Mouse (Mus musculus): ENCODE results near the gene Pamr1. TPM values are rescaled to one million over a fixed set of nuclear protein-coding genes. Genes with fewer than 3 reads are reported as not detected.

The Pamr1 gene
- total RNA-seq, 1 experiment from 2014 or later, result 0.58 TPM

- no peak for ATAC-seq (ENCODE audit: extremely low read depth, insufficient number of reproducible peaks, low FRiP score, poor library complexity, severe bottlenecking)
These were observed 44.7 kb downstream of the Pamr1 start for GRCm38 (mm10) chr2:102594535-102594934.

- no peak for ATAC-seq (ENCODE audit: extremely low read depth, insufficient number of reproducible peaks, low FRiP score, poor library complexity, severe bottlenecking)
These were observed 45.8 kb downstream of the Pamr1 start for GRCm38 (mm10) chr2:102595395-102596130.

- no peak for ATAC-seq (ENCODE audit: extremely low read depth, insufficient number of reproducible peaks, low FRiP score, poor library complexity, severe bottlenecking)
These were observed 49.3 kb downstream of the Pamr1 start for GRCm38 (mm10) chr2:102598911-102599721.

- ATAC-seq (ENCODE audit: extremely low read depth, insufficient number of reproducible peaks, low FRiP score, poor library complexity, severe bottlenecking), result no peak
These were observed 50.7 kb downstream of the Pamr1 start for GRCm38 (mm10) chr2:102600516-102600915.

- no peak for ATAC-seq (ENCODE audit: extremely low read depth, insufficient number of reproducible peaks, low FRiP score, poor library complexity, severe bottlenecking)
These were observed 60.7 kb downstream of the Pamr1 start for GRCm38 (mm10) chr2:102610485-102610884.

GRCm38 (mm10) chr2:102616637-102617036 is 66.8 kb downstream of the Pamr1 start:
- ATAC-seq (ENCODE audit: extremely low read depth, insufficient number of reproducible peaks, low FRiP score, poor library complexity, severe bottlenecking), result no peak

GRCm38 (mm10) chr2:102620744-102621429 is 71.1 kb downstream of the Pamr1 start:
- no peak for ATAC-seq (ENCODE audit: extremely low read depth, insufficient number of reproducible peaks, low FRiP score, poor library complexity, severe bottlenecking)

GRCm38 (mm10) chr2:102622176-102622575 is 72.4 kb downstream of the Pamr1 start:
- no peak for ATAC-seq (ENCODE audit: extremely low read depth, insufficient number of reproducible peaks, low FRiP score, poor library complexity, severe bottlenecking)

- no peak for ATAC-seq (ENCODE audit: extremely low read depth, insufficient number of reproducible peaks, low FRiP score, poor library complexity, severe bottlenecking)
These were observed 73.1 kb downstream of the Pamr1 start for GRCm38 (mm10) chr2:102622943-102623342.

GRCm38 (mm10) chr2:102624538-102624937 is 74.7 kb downstream of the Pamr1 start:
- no peak for ATAC-seq (ENCODE audit: extremely low read depth, insufficient number of reproducible peaks, low FRiP score, poor library complexity, severe bottlenecking)

- ATAC-seq (ENCODE audit: extremely low read depth, insufficient number of reproducible peaks, low FRiP score, poor library complexity, severe bottlenecking), result no peak
These were observed 82.5 kb downstream of the Pamr1 start for GRCm38 (mm10) chr2:102632361-102632760.

GRCm38 (mm10) chr2:102634010-102634409 is 84.2 kb downstream of the Pamr1 start:
- no peak for ATAC-seq (ENCODE audit: extremely low read depth, insufficient number of reproducible peaks, low FRiP score, poor library complexity, severe bottlenecking)

GRCm38 (mm10) chr2:102635523-102636060 is 85.8 kb downstream of the Pamr1 start:
- ATAC-seq (ENCODE audit: extremely low read depth, insufficient number of reproducible peaks, low FRiP score, poor library complexity, severe bottlenecking), result no peak

GRCm38 (mm10) chr2:102636116-102636600 is 86.3 kb downstream of the Pamr1 start:
- no peak for ATAC-seq (ENCODE audit: extremely low read depth, insufficient number of reproducible peaks, low FRiP score, poor library complexity, severe bottlenecking)

- no peak for ATAC-seq (ENCODE audit: extremely low read depth, insufficient number of reproducible peaks, low FRiP score, poor library complexity, severe bottlenecking)
These were observed 88.3 kb downstream of the Pamr1 start for GRCm38 (mm10) chr2:102638140-102638539.

- no peak for ATAC-seq (ENCODE audit: extremely low read depth, insufficient number of reproducible peaks, low FRiP score, poor library complexity, severe bottlenecking)
These were observed 88.9 kb downstream of the Pamr1 start for GRCm38 (mm10) chr2:102638690-102639089.

- no peak for ATAC-seq (ENCODE audit: extremely low read depth, insufficient number of reproducible peaks, low FRiP score, poor library complexity, severe bottlenecking)
These were observed 99.2 kb downstream of the Pamr1 start for GRCm38 (mm10) chr2:102648845-102649500.

GRCm38 (mm10) chr2:102650322-102650721 is 100.5 kb downstream of the Pamr1 start:
- ATAC-seq (ENCODE audit: extremely low read depth, insufficient number of reproducible peaks, low FRiP score, poor library complexity, severe bottlenecking), result no peak

All from neutrophil, adult 5-6 weeks (primary cell).